Mouse (Mus musculus): ENCODE results near the gene Optn. TPM values are rescaled to one million over a fixed set of nuclear protein-coding genes. Genes with fewer than 3 reads are reported as not detected.

Gene Optn
- polyA plus RNA-seq, 1 experiment from 2014 or later, result 7.1 TPM

DNA sequence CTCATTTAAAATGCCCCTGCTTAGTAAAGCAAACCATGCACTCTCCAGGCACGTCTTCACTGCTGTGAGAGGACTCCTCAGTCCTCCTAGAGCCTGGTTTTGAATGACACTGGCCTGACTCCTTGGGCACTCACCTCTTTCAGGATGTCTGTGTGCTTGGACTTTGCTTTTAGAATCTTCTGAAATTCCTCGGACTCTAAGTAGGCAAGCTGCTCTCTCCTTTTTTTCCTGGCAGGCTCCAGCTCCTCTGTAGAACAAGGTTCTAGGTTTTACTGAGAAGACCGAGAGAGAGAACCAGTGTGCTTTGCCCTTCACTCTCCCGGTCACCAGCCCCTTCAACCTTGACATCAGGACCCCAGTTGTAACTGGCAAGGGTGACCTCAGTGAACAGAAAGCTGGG, 69.4 kb downstream of the Optn start:
- Histone ChIP-seq H3K4me3 (ENCODE audit: low read depth, low read length) (no peak overlapping the region), H3K36me3 (ENCODE audit: control insufficient read depth, insufficient read depth, low read length) (peaks cover 58% of the 10 kb centered on the region), H3K4me1 (ENCODE audit: control insufficient read depth, insufficient read depth, low read length) (no peaks in the 10 kb centered on the region), H3K9me3 (ENCODE audit: control insufficient read depth, low read length) (no peaks in the 10 kb centered on the region), H3K27ac (replicated peaks; ENCODE audit: low read depth, low read length) (no peak overlapping the region), H3K27me3 (replicated peaks; ENCODE audit: control insufficient read depth, insufficient read depth, low read length) (no peaks in the 10 kb centered on the region), H3K9ac (ENCODE audit: low read depth, low read length) (no peak overlapping the region), H3K4me2 (ENCODE audit: low read depth, low read length) (no peak overlapping the region)
- 81% methylated on average over 4 of the region's 4 CpGs for WGBS
- ATAC-seq (ENCODE audit: low read depth), result no peak
- no peak for DNase-seq (ENCODE audit: low spot score)

DNA sequence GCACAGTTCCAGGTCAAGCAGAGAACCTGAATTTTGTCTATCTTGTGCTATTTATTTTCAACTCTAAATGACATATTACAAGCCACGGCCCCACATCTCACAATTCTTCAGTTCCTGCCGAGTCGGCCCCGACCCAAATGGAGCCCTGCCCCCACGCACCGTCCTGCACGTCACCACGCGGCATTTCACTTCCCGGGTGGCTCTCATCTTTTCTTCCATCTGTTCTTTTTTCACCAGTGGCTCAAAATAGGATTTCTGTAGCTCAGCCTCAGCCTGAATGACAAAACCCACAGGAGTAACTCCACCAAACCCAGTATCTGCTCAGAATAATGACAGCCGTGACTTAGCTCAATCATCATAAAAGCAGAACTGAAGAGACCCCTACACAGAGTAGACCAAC, 70.3 kb downstream of the Optn start:
- Histone ChIP-seq H3K4me2 (ENCODE audit: low read depth, low read length) (no peak overlapping the region), H3K27me3 (replicated peaks; ENCODE audit: control insufficient read depth, insufficient read depth, low read length) (no peaks in the 10 kb centered on the region), H3K9me3 (ENCODE audit: control insufficient read depth, low read length) (no peaks in the 10 kb centered on the region), H3K4me1 (ENCODE audit: control insufficient read depth, insufficient read depth, low read length) (no peaks in the 10 kb centered on the region), H3K4me3 (ENCODE audit: low read depth, low read length) (no peak overlapping the region), H3K36me3 (ENCODE audit: control insufficient read depth, insufficient read depth, low read length) (peaks cover 52% of the 10 kb centered on the region), H3K9ac (ENCODE audit: low read depth, low read length) (no peak overlapping the region), H3K27ac (replicated peaks; ENCODE audit: low read depth, low read length) (no peak overlapping the region)
- no peak for DNase-seq (ENCODE audit: low spot score)
- WGBS, result 94% methylated on average over 11 of the region's 11 CpGs
- ATAC-seq (ENCODE audit: low read depth), result no peak

- no peak for ATAC-seq (ENCODE audit: low read depth)
- WGBS, result 66% methylated on average over 11 of the region's 11 CpGs
Observed at GRCm38 (mm10) chr2:4988826-4989424, 74.9 kb downstream of the Optn start.

DNA sequence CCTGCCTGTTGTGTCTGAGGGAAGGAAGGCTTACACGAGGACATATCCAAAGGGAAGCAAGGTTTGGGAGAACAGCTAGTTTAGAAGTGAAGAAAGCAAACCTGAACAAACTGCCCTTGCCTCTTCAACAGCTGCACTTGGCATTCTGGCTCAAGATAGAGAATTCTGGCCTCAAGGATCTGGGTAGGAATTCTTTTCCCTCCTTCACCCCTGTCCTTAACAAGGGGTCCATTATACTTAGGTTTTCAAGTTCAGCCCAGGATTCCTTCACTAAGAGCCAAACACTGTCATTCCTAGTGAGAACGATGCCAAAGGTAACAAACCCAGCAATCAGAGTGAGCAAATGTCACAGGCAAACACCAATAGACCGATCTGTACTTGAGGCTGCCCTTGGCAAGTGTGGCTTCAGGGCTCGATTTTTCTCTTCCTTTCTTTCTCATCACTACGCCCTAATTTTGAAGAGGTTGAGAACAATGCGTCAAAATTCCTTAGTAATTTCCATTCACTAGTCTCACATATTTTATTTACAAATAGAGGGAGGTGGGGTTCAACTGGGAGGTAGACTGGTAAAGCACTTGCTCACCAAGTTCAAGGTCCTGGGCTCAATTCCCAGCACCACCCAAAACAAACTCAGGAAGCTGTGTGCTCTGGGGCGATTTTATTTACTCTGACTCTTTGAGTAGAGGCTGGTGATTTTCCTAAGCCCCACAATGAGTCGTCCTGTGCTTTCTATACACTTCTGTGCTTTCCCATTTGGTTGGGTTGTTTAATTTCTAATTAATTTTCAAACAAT, 76.3 kb downstream of the Optn start:
- ATAC-seq (ENCODE audit: low read depth) (no peak), DNase-seq (ENCODE audit: low spot score) (no peak)
- 81% methylated on average over 8 of the region's 8 CpGs for WGBS
- Histone ChIP-seq H3K4me2 (ENCODE audit: low read depth, low read length) (no peak overlapping the region), H3K36me3 (ENCODE audit: control insufficient read depth, insufficient read depth, low read length) (peaks cover 16% of the 10 kb centered on the region), H3K4me3 (ENCODE audit: low read depth, low read length) (no peak overlapping the region), H3K9me3 (ENCODE audit: control insufficient read depth, low read length) (no peaks in the 10 kb centered on the region), H3K27me3 (replicated peaks; ENCODE audit: control insufficient read depth, insufficient read depth, low read length) (no peaks in the 10 kb centered on the region), H3K9ac (ENCODE audit: low read depth, low read length) (no peak overlapping the region), H3K27ac (replicated peaks; ENCODE audit: low read depth, low read length) (no peak overlapping the region), H3K4me1 (ENCODE audit: control insufficient read depth, insufficient read depth, low read length) (no peaks in the 10 kb centered on the region)

More at GRCm38 (mm10) chr2:4988826-4989424, 74.9 kb downstream of the Optn start:
- Histone ChIP-seq H3K9me3 (ENCODE audit: control insufficient read depth, low read length) (no peaks in the 10 kb centered on the region), H3K4me1 (ENCODE audit: control insufficient read depth, insufficient read depth, low read length) (no peaks in the 10 kb centered on the region), H3K36me3 (ENCODE audit: control insufficient read depth, insufficient read depth, low read length) (peaks cover 19% of the 10 kb centered on the region), H3K27me3 (replicated peaks; ENCODE audit: control insufficient read depth, insufficient read depth, low read length) (no peaks in the 10 kb centered on the region), H3K9ac (ENCODE audit: low read depth, low read length) (no peak overlapping the region), H3K4me3 (ENCODE audit: low read depth, low read length) (no peak overlapping the region), H3K4me2 (ENCODE audit: low read depth, low read length) (no peak overlapping the region), H3K27ac (replicated peaks; ENCODE audit: low read depth, low read length) (no peak overlapping the region)
- DNase-seq (ENCODE audit: low spot score), result no peak

GRCm38 (mm10) chr2:4986798-4987197, 77.1 kb downstream of the Optn start:
- H3K36me3 ChIP-seq (ENCODE audit: control insufficient read depth, insufficient read depth, low read length), result peaks cover 12% of the 10 kb centered on the region; the same call in 1 of the 2 replicates
- no peaks in the 10 kb centered on the region for H3K9me3 ChIP-seq (ENCODE audit: control insufficient read depth, low read length)
- H3K27ac ChIP-seq (replicated peaks; ENCODE audit: low read depth, low read length), result no peak overlapping the region
- H3K4me1 ChIP-seq (ENCODE audit: control insufficient read depth, insufficient read depth, low read length), result no peaks in the 10 kb centered on the region
- 59% methylated on average over 4 of the region's 4 CpGs for WGBS
- no peak overlapping the region for H3K4me3 ChIP-seq (ENCODE audit: low read depth, low read length)
- H3K4me2 ChIP-seq (ENCODE audit: low read depth, low read length), result no peak overlapping the region
- ATAC-seq (ENCODE audit: low read depth) (no peak), DNase-seq (ENCODE audit: low spot score) (no peak)
- H3K27me3 ChIP-seq (replicated peaks; ENCODE audit: control insufficient read depth, insufficient read depth, low read length), result no peaks in the 10 kb centered on the region
- H3K9ac ChIP-seq (ENCODE audit: low read depth, low read length), result no peak overlapping the region

GRCm38 (mm10) chr2:4985000-4985399, 78.9 kb downstream of the Optn start:
- ATAC-seq (ENCODE audit: low read depth) (no peak), DNase-seq (ENCODE audit: low spot score) (no peak)
- no peak overlapping the region for H3K4me2 ChIP-seq (ENCODE audit: low read depth, low read length)
- H3K27me3 ChIP-seq (replicated peaks; ENCODE audit: control insufficient read depth, insufficient read depth, low read length), result no peaks in the 10 kb centered on the region
- H3K4me3 ChIP-seq (ENCODE audit: low read depth, low read length), result no peak overlapping the region
- no peak overlapping the region for H3K9ac ChIP-seq (ENCODE audit: low read depth, low read length)
- no peaks in the 10 kb centered on the region for H3K36me3 ChIP-seq (ENCODE audit: control insufficient read depth, insufficient read depth, low read length)
- 71% methylated on average over 6 of the region's 6 CpGs for WGBS
- H3K4me1 ChIP-seq (ENCODE audit: control insufficient read depth, insufficient read depth, low read length), result no peaks in the 10 kb centered on the region
- no peak overlapping the region for H3K27ac ChIP-seq (replicated peaks; ENCODE audit: low read depth, low read length)
- no peaks in the 10 kb centered on the region for H3K9me3 ChIP-seq (ENCODE audit: control insufficient read depth, low read length)

GRCm38 (mm10) chr2:4983987-4984386, 79.9 kb downstream of the Optn start:
- no peak overlapping the region for H3K9ac ChIP-seq (ENCODE audit: low read depth, low read length)
- no peaks in the 10 kb centered on the region for H3K9me3 ChIP-seq (ENCODE audit: control insufficient read depth, low read length)
- ATAC-seq (ENCODE audit: low read depth) (no peak), DNase-seq (ENCODE audit: low spot score) (no peak)
- H3K27me3 ChIP-seq (replicated peaks; ENCODE audit: control insufficient read depth, insufficient read depth, low read length), result no peaks in the 10 kb centered on the region
- WGBS, result 18% methylated on average over 5 of the region's 5 CpGs
- H3K4me3 ChIP-seq (ENCODE audit: low read depth, low read length), result no peak overlapping the region
- H3K4me2 ChIP-seq (ENCODE audit: low read depth, low read length), result no peak overlapping the region
- H3K4me1 ChIP-seq (ENCODE audit: control insufficient read depth, insufficient read depth, low read length), result no peaks in the 10 kb centered on the region
- no peak overlapping the region for H3K27ac ChIP-seq (replicated peaks; ENCODE audit: low read depth, low read length)
- no peaks in the 10 kb centered on the region for H3K36me3 ChIP-seq (ENCODE audit: control insufficient read depth, insufficient read depth, low read length)

DNA sequence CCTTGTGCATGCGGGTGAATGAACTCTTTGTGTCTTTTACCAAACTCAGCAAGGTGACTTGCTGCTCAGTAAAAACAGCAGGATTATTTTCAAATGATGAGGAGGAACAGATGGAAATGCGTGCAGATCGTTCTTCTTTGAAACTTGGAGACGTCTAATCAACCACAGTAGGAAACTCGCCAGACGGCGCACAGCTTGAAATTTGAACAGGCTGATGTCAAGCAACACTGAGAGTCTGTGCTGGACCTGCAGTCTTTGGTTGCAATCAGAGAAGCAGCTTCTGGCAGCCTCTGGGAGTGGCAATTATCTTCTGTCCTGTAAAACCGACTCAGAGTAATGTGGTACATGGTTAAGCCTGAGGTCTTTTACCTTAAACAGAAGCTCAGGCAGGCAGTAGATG, 85.8 kb downstream of the Optn start:
- H3K36me3 ChIP-seq (ENCODE audit: control insufficient read depth, insufficient read depth, low read length), result no peaks in the 10 kb centered on the region
- no peaks in the 10 kb centered on the region for H3K27me3 ChIP-seq (replicated peaks; ENCODE audit: control insufficient read depth, insufficient read depth, low read length)
- H3K27ac ChIP-seq (replicated peaks; ENCODE audit: low read depth, low read length), result no peak overlapping the region
- ATAC-seq (ENCODE audit: low read depth), result peak; percentile 83
- WGBS, result 4% methylated on average over 8 of the region's 8 CpGs
- H3K4me2 ChIP-seq (ENCODE audit: low read depth, low read length), result no peak overlapping the region
- peaks cover 10% of the 10 kb centered on the region; the same call in 1 of the 2 replicates for H3K4me1 ChIP-seq (ENCODE audit: control insufficient read depth, insufficient read depth, low read length)
- no peak overlapping the region for H3K4me3 ChIP-seq (ENCODE audit: low read depth, low read length)
- peak; percentile 81 for DNase-seq (ENCODE audit: low spot score)
- H3K9ac ChIP-seq (ENCODE audit: low read depth, low read length), result no peak overlapping the region; the same call in 1 of the 2 replicates
- H3K9me3 ChIP-seq (ENCODE audit: control insufficient read depth, low read length), result no peaks in the 10 kb centered on the region

GRCm38 (mm10) chr2:4975807-4976206, 88.0 kb downstream of the Optn start, which contains the start of gene Ucma:
Gene Ucma, plus strand, starts transcription at chr2:4976122.
- DNase-seq (ENCODE audit: low spot score) (no peak), ATAC-seq (ENCODE audit: low read depth) (no peak)
- Histone ChIP-seq H3K4me1 (ENCODE audit: control insufficient read depth, insufficient read depth, low read length) (peaks cover 10% of the 10 kb centered on the region; the same call in 1 of the 2 replicates), H3K36me3 (ENCODE audit: control insufficient read depth, insufficient read depth, low read length) (no peaks in the 10 kb centered on the region), H3K9me3 (ENCODE audit: control insufficient read depth, low read length) (no peaks in the 10 kb centered on the region), H3K4me2 (ENCODE audit: low read depth, low read length) (no peak within 1 kb of the TSS), H3K27me3 (replicated peaks; ENCODE audit: control insufficient read depth, insufficient read depth, low read length) (no peaks in the 10 kb centered on the region), H3K4me3 (ENCODE audit: low read depth, low read length) (no peak within 1 kb of the TSS), H3K27ac (replicated peaks; ENCODE audit: low read depth, low read length) (no peak within 1 kb of the TSS), H3K9ac (ENCODE audit: low read depth, low read length) (no peak within 1 kb of the TSS)
- WGBS, result 64% methylated on average over 5 of the region's 5 CpGs

Measured in embryonic facial prominence, embryonic 14.5 days (tissue).